In the genomic region with DNA sequence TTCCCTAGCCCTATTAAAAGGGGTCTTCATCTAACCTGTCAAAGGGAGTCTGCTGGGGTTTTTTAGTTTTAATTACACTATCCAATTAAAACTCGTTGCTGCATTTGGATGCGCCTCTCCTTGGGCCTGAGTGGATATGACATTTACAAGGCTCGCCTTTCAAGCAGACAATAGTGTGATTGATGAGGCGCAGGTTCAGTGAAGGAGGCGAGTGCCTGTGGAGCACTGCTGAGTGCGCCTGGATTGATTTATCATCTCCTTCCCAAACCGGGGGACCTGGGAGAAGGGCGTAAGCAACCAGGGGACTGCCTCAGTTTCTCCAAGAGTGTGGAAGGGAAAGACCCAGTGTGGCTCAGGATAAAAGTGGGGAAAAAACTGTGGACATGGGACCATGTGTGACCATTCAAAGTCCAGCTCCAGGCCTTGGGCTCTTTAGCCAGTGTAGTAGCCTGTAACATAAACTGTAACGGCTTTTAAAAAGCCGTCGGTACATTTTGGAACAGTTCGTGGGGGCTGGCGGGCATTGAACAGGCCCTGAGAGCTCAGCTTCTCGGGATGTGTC, we compare ENCODE assay signal across 15 mouse cellular contexts.
DNase-seq lines count a peak whose midpoint lies in the region; ATAC-seq lines count a peak whose summit lies in the region.
"Had no signal": no experiment of that assay in that cellular context is flagged by ENCODE, and none has a peak within 500 bp of the region (broad histone marks: within the 10 kb centered on the region; RNA-seq: fewer than 3 reads in every experiment).

No protein-coding gene starts in this region.

- 45% methylated on average over 14 of the region's 14 CpGs for WGBS in heart, embryonic 13.5 days
- 25% methylated on average over 14 of the region's 14 CpGs for WGBS in hindbrain, embryonic 13.5 days
- 19% methylated on average over 14 of the region's 14 CpGs for WGBS in neural tube, embryonic 11.5 days

- H3K4me3 ChIP-seq in heart, embryonic 13.5 days, result no peak overlapping the region
- H3K4me3 ChIP-seq in hindbrain, embryonic 13.5 days, result no peak overlapping the region
- H3K4me3 ChIP-seq in neural tube, embryonic 11.5 days (ENCODE audit: low read depth, low read length), result no peak overlapping the region
- H3K4me3 ChIP-seq: gastrocnemius, adult 2 months had no signal

- H3K4me1 ChIP-seq in heart, embryonic 13.5 days, result peaks cover 47% of the 10 kb centered on the region
- peaks cover 47% of the 10 kb centered on the region for H3K4me1 ChIP-seq in hindbrain, embryonic 13.5 days (replicated peaks)
- H3K4me1 ChIP-seq in neural tube, embryonic 11.5 days (ENCODE audit: control insufficient read depth, insufficient read depth, low read length), result peaks cover 40% of the 10 kb centered on the region

- no peaks in the 10 kb centered on the region for H3K27me3 ChIP-seq in heart, embryonic 13.5 days (replicated peaks)
- H3K27me3 ChIP-seq in hindbrain, embryonic 13.5 days, result no peaks in the 10 kb centered on the region
- no peaks in the 10 kb centered on the region for H3K27me3 ChIP-seq in neural tube, embryonic 11.5 days (ENCODE audit: control insufficient read depth, insufficient read depth, low read length)

- no peak overlapping the region for H3K4me2 ChIP-seq in heart, embryonic 13.5 days
- no peak overlapping the region for H3K4me2 ChIP-seq in hindbrain, embryonic 13.5 days
- H3K4me2 ChIP-seq in neural tube, embryonic 11.5 days (ENCODE audit: low read depth), result no peak overlapping the region
- H3K4me2 ChIP-seq: lung, embryonic 14.5 days had no signal

- ATAC-seq in heart, embryonic 13.5 days (ENCODE audit: extremely low read depth, insufficient number of reproducible peaks, low FRiP score, low TSS enrichment), result no peak
- ATAC-seq in hindbrain, embryonic 13.5 days (ENCODE audit: low FRiP score), result peak; percentile 54
- no peak for ATAC-seq in neural tube, embryonic 11.5 days (ENCODE audit: insufficient read depth, low FRiP score, low TSS enrichment)
- ATAC-seq: forebrain, embryonic 14.5 days had no signal

- peak overlapping the region; percentile 56 for H3K27ac ChIP-seq in heart, embryonic 13.5 days (replicated peaks)
- H3K27ac ChIP-seq in hindbrain, embryonic 13.5 days, result peak overlapping the region; percentile 21
- peak overlapping the region; percentile 0; the same call in 1 of the 2 replicates for H3K27ac ChIP-seq in neural tube, embryonic 11.5 days (ENCODE audit: low read depth, low read length)
- H3K27ac ChIP-seq: gastrocnemius, adult 2 months had no signal

- no peak for DNase-seq in heart, adult 11 months
- DNase-seq in embryo, embryonic 10.5 days (ENCODE audit: low spot score), result peak; percentile 70
- peak; percentile 58 for DNase-seq in neural tube, embryonic 11.5 days (ENCODE audit: low spot score)
- no peak for DNase-seq in layer of hippocampus, adult 18-20 months (ENCODE audit: low spot score in 2 of 2)
- no peak for DNase-seq in spleen, postnatal 4 days (ENCODE audit: low spot score in 2 of 2)
- DNase-seq: adrenal gland, postnatal 25 days; cerebellum, postnatal 25 days; gastrocnemius, adult 2 months; kidney, postnatal 25 days; liver; lung, embryonic 14.5 days; thymus, postnatal 25 days had no signal

- peaks cover 18% of the 10 kb centered on the region for H3K36me3 ChIP-seq in heart, embryonic 13.5 days
- H3K36me3 ChIP-seq in hindbrain, embryonic 13.5 days, result 0 out of 2 replicates have a peak, but pooled peaks cover 5% of the 10 kb centered on the region
- no peaks in the 10 kb centered on the region for H3K36me3 ChIP-seq in neural tube, embryonic 11.5 days (ENCODE audit: control insufficient read depth, insufficient read depth, low read length)

- H3K9me3 ChIP-seq in heart, embryonic 13.5 days, result 0 out of 2 replicates have a peak, but pooled peaks cover 4% of the 10 kb centered on the region
- no peaks in the 10 kb centered on the region for H3K9me3 ChIP-seq in hindbrain, embryonic 13.5 days
- H3K9me3 ChIP-seq in neural tube, embryonic 11.5 days (ENCODE audit: control insufficient read depth, low read length), result no peaks in the 10 kb centered on the region

- H3K9ac ChIP-seq in heart, embryonic 13.5 days, result peak overlapping the region; percentile 21; the same call in 1 of the 2 replicates
- H3K9ac ChIP-seq in hindbrain, embryonic 13.5 days, result no peak overlapping the region
- no peak overlapping the region for H3K9ac ChIP-seq in neural tube, embryonic 11.5 days (ENCODE audit: low read length)
- H3K9ac ChIP-seq: lung, embryonic 14.5 days had no signal

Comparison
In these comparisons a context has a peak if more than half of its experiments do, and no peak if none do; other contexts are left out.
1. H3K27ac ChIP-seq: peak in every context shown above with its lines; median percentile 56 in heart, embryonic 13.5 days; 21 in hindbrain, embryonic 13.5 days; 0 in neural tube, embryonic 11.5 days.
2. DNase-seq: peak in embryo, embryonic 10.5 days (single experiment) and neural tube, embryonic 11.5 days (single experiment); none in heart, adult 11 months (single experiment), layer of hippocampus, adult 18-20 months (0 of 2) and spleen, postnatal 4 days (0 of 2).